Mouse (Mus musculus): ENCODE measurements around the gene Cox7a1.
"Not testable (repeated sequence)": the region's sequence is repeated elsewhere in the genome, so short reads cannot be mapped to it uniquely, and the experiment has no call there.

The Cox7a1 gene

DNA sequence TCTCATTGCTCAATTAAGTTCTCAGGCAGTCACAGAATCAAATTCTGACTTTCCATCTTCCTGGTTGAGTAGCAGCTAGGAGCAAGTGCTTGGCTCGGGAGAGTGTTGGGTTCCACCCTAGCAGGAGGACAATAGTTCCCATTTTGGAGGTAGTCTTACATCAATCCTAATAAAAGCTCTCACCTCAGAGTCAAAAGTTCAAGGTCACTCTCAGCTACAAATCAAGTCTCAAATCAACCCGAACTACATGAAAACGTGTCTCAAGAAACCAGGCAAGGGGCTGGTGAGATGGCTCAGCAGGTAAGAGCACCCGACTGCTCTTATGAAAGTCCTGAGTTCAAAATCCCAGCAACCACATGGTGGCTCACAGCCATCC, 5.2 kb downstream of the Cox7a1 start:
- intact Hi-C loops (cut with DNase I): no loop called here

DNA sequence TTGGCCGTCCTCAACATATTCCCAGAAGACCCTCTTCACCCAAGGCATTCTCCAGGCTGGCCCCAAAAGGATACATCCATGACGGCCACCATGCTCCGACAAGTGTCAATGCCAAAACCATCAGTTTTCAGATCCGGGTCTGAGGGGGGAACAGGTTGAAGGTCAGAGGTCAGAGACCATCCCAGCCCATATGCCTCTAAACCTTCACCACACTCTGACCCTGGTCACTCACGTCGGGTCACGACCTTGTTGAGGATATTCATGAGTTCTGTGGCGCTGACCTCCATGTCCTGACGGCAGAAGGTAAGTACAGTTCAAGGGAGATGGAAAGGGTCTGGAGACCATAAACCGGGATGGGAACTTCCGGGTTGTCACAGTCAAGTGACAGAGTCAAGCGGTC, 8.1 kb downstream of the Cox7a1 start:
- intact Hi-C loops (cut with DNase I): no loop called here

DNA sequence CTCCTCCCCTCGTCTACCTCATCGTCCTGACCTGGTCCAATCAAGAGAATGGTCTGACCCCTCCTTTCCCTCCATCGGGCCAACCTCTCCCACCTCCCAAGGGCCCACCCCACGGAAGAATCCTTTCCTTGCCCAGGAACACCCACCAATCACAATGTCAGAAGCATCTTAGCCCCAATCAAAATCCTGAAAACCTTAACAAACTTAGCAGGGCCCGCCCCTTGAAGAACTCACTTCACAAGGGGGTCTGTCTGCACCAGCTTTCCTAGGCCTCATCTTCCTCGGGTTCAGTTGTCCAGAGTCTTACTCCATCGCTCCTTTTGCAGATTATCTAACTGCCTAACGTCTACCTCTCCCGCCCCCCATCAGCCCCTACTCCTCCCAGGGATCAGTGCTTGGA, 9.1 kb downstream of the Cox7a1 start:
- intact Hi-C loops (cut with DNase I): no loop called here

DNA sequence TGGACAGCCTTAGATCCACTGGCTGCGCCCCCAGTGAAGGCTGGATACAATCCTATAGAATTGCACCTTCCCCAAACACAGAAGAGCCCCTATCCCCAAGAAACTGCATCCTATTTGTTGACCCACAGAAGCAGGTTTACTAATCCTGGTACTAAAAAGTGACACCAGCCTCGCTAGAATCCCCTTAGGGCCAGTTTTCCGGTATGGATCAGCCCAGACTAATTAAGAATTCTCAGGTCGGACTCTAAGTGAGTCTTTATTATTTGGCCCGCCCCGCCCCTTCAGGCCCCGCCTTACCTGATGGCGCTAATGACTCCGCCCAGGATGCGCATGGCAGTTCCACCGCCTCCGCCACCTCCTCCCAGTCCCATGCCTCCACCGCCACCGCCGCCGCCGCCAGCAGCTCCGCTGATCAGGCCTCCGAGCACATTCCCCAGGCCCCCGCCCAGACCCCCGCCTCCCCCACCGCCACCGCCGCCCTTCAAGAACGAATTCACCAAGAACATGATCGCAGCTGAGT, 9.7 kb downstream of the Cox7a1 start:
- intact Hi-C loops (cut with DNase I): no loop called here

DNA sequence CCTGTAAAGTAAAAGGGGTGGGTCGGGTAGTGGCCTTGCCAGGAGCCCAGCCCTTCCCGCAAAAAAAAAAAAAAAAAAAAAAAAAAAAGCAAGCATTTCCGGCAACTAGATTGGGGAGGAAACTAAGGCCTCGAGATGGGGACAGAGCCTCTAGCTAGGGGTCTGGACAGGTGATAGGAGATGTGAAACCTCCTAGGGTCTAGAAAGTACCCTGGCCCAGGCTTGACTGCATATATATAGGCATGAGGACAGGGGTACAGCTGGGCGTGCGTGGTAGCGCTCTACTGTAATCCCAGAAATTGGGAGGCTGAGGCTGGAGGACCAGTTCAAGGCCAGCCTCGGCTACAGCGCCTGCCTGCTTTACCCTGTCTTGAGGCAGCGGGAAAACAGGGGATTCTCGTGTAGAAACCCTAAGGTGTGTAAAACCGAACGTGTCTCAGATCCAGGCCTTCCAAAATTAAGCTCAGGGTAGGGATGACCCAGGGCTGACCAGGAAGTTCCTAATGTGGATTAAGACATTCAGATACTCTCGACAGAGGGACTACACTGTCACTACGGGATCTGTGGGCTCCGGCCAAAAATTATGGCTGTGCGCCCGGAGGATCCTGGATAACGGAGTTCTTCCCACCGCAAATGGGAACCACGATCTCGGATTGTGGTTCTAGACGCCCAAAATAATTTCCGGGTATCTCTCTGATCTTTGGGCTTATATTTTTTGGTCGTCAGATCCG, 10.3 kb downstream of the Cox7a1 start:
- intact Hi-C loops (cut with DNase I): no loop called here

DNA sequence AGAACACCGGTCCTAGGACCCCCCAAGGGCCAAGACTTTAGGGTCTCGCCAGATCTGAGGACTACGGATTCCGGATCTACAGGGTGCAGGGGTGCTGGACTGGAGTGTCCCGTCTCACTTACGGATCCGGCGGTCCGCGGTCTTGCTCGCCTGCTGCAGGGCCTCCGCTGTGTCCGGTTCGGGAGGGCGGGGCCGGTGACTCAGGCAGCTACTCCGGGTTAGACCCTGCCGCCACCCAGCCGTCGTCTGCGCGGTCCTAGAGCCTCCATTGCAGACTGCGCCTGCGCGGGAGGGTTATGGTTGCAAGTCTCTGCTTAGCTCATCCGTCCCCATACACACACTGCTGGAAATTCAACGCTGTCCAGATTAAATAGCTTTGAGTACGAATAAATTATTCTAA, 10.9 kb downstream of the Cox7a1 start:
- intact Hi-C loops (cut with DNase I): no loop called here

DNA sequence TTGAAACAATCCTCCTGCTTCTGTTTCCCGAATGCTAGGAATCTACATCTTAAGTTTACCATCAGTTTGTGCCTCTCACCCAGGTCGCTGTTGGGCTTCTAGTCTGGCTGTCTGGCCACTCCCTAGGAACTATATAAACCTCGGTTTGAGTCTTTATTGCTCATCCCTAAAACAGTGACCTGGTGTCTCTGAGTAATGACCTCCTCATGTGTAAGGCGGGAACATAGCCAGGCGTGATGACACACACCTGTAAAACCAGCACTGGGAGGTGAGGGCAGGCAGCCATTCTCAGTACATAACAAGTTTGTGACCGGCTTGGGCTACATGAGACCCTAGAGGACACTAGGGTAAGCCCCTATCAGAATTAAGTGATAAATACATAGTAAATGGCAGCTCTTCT, 11.5 kb downstream of the Cox7a1 start:
- intact Hi-C loops (cut with DNase I): no loop called here

DNA sequence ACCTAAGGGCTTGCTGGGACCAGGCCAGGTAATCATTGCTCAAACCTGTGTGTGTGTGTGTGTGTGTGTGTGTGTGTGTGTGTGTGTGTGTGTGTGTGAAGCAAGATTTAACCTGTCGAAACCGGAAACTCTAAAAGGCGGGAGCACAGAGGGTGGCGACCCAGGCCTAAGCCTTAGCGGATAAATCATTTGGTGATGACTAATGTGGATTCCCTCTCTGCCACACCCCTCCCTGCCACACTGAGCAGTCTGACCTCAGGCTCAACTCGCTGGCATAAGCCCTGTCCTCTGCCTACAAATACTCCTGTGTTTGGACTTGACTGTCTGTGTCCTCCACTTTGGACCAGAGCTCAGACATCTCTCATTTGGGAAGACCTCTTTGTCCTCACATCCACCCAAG, 12.2 kb downstream of the Cox7a1 start:
- intact Hi-C loops (cut with DNase I): no loop called here

DNA sequence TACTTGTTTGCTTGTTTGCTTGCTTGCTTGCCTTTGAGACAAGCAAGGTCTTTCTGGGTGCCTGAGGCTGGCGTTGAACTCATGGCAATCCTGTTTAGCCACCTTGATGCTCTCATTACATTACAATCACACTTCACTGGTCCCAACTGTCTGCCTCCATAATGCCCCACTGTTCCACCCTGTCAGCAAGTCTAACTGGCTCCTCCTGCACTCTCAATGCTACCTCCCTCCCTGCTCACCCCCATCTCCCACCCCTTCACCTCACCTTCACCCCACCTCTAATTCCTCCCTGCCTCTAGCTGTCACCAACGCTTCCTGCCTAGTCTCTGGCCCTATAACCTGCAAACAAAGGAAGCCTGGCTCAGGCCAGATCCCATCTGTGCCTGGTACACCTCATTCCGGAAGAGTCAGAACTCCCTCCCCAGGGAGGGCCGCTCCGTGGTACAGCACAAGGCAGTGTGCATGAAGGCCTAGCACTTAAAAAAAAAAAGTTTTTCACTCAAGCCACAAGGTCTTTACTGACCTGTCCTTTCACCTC, 13.7 kb downstream of the Cox7a1 start:
- intact Hi-C loops (cut with DNase I): no loop called here

DNA sequence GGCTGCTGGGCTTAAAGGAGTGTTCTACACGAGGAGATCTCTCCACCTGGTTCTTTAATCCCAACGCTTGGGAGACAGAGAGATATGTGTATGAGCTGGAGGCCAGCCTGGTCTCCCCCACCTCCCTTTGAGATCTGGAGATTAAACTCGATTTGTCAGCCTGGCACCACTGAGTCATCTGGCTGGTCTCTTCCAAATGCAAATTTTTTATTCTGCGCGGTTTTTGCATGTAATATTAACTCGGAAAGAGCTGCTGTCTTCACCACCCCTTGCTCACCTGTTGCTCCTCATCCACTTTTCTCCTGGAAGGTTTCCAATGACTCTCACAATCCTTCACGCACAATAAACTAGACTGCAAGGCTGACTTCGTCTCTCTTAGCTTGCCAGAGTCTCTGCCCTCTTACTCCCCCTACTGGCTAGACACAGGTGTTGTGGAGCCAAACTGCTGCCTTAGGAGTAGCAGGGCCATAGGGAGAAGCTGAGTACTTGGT, 14.6 kb downstream of the Cox7a1 start, which contains the start of gene Capns1:
TSS of gene Capns1 (minus strand) at position 331 of the 491 bp plus-strand sequence.
- intact Hi-C loops (cut with DNase I): no loop called here

DNA sequence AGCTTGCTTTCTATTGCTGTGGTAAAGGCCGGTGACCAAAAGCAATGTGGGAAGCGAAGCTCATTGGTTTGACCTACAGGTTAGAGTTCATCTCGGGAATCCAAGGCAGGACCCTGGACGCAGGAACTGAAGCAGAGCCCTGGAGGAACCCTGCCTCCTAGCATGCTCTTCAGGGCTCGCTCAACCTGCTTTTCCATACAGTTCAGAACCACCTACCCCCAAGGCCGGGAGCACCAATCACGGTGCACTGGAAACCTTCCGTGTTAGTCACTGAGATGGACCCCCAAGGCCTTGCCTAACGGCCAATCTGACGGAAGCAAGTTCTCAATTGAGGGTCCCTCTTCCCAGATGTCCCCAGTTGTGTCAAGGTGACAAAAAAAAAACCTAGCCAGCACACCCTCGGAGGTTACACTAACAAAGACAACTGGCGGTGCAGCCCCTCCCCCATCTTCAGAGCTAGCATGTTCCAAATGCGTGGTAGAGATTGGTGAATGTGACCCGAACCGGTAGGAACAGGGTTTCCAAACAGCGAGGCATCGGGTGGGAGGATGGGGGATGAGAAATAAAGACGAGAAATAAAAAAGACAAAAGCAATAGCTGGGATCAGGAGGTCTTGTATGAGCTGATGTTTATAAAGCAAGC, 15.7 kb downstream of the Cox7a1 start:
- intact Hi-C loops (cut with DNase I): no loop called here

DNA sequence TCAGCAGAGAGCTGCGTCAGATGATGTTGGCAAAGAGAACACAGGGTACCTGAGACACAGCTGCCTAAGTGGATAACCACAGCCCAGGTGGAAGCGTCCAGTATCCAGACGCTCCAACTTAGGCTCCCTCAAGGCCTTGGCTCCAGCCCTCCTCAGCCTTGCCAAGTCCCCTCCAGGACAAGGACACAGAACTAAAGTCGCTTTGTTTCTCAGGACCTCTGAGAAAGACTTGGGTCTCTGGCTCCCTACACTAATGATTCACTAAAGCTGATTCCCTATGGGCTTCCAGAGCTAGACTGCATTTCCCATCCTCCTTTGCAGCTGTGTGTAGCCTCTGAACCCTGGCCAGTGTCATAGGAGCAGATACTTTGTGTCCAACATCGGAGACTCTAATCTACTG, 16.3 kb downstream of the Cox7a1 start:
- intact Hi-C loops (cut with DNase I): no loop called here

DNA sequence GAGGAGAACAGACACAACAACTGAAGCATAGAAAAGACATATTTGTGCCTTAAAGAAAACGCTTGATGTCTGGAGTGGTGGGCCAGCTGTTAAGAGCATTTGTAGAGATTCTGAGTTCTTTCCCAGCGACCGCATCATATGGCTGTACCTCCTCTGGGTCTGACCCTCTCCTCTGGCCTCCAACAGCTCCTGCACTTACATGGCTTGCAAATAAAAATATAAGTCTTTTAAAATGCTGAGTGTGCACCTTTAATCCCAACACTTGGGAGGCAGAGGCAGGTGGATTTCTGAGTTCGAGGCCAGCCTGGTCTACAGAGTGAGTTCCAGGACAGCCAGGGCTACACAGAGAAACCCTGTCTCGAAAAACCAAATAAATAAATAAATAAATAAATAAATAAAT, 16.7 kb downstream of the Cox7a1 start:
- intact Hi-C loops (cut with DNase I): not testable (repeated sequence)

DNA sequence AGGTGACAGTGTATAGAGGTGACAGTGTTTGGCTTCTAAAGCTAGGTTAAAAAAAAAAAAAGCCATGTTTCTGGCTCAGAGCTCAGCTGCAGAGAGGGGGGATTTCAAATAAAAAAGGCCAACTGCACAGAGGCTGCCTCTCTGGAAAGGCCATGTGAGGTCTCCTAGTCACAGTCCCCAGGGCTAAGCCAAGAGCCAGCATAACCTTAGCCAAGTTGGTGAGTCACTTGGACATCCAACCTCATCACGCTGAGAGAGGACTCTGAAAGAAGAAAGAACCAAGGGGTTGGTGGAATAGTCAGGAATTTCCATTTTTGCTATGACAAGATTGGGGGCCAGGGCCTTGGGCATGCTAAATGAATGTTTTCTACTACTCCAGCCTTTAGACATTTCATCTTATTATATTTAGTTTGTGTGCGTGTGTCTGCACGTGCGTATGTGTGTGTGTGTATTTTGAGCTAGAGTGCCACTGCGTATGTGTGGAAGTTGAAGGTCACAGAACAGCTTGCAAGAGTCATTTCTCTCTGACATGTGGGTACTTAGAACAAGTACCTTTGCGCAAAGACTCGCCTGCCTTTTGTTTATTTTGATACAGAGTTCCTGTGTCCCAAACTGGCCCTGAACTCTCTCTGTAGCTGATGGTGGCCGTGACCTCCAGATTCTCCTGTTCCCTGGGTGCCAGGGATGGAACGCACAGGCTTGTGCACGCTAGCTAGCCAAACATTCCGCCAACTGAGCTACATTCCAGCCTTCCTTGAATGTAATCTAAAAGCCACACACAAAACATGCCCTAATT, 19.1 kb downstream of the Cox7a1 start:
- intact Hi-C loops (cut with DNase I): no loop called here

DNA sequence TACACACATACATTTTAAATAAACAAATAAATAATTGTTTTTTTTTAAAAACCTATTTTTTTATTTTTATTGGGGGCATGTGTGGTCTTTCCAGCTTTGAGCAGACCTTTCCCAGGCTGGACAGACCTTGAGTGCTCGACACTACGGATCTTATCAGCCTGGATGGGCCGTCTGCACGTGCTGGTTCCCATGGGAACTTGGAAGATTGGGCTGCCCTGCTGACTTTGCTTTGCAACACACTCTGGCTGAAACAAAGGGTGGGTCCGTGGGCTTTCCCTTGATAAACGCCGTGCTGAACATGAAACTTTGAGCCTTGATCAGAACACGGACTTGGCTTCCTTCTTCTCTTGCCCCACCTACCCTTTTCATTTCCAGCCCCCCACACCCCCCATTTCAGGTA, 20.4 kb downstream of the Cox7a1 start:
- intact Hi-C loops (cut with DNase I): loop anchor here (2.0 kb wide), 1 partner anchor 24 kb away; no protein-coding TSS in a partner anchor

DNA sequence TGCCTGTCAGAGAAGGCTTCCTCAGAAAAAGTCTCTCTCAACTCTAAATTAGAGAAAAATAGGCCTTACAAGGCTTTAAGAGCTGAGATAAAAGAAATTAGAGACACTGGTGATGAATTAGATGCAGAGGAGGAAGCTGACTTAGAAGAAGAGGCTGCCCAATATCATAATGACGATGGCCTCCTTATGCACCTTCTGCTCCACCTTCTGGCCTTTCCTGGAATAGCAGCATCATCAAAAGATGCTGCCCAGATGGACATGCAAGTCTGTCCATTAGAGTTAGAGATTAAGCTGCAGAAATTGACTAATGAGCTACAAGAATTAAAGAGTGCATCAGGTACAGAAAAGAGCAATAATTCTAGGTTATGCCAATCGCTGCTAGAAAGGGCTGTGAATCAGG, 21.4 kb downstream of the Cox7a1 start:
- intact Hi-C loops (cut with DNase I): loop anchor here (2.0 kb wide), 1 partner anchor 25 kb away; no protein-coding TSS in a partner anchor

DNA sequence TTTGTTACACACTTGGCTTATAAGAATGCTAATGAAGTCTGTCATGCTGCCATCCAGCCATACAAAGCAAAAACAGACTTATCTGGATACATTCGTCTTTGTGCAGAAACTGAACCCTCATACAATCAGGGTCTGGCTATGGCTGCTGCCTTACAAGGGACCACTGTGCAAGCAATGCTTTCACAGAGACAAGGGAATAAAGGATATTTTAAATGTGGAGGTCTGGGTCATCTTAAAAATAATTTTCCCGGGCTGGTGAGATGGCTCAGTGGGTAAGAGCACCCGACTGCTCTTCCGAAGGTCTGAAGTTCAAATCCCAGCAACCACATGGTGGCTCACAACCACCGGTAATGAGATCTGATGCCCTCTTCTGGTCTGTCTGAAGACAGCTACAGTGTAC, 22.4 kb downstream of the Cox7a1 start:
- intact Hi-C loops (cut with DNase I): not testable (repeated sequence)

DNA sequence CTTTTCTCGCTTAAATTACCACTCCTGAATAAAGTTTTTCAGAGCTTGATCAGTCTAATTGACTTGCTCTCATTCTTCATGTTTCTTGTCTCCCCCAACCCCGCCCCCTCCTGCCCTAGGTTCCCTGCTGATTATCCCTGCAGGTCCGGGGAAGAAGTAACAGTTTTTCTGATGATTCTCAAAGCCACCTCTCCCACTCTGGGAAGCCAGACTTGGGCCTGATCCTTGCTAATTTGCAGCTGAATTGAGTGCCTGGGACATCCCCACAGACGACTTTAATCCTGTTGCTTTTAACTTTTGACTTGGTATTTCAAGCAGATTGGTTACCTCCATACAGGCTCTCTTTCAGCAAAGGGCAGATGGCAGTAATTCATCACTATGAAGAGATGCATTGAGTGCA, 27.1 kb downstream of the Cox7a1 start:
- intact Hi-C loops (cut with DNase I): no loop called here

DNA sequence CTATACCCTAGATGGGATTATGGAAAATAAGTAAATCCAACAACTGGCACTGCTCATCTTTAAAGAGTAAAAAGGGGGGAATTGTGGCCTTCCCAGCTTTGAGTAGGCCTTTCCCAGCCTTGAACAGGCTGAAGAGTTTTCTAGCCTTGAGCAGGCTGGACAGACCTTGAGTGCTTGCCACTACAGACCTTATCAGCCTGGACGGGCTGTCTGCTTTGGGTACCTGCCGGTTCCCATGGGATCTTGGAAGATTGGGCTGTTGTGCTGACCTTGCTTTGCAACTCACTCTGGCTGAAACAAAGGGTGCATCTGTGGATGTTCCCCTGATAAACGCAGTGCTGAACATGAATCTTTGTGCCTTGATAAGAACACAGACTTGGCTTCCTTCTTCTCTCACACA, 29.9 kb downstream of the Cox7a1 start:
- intact Hi-C loops (cut with DNase I): no loop called here

DNA sequence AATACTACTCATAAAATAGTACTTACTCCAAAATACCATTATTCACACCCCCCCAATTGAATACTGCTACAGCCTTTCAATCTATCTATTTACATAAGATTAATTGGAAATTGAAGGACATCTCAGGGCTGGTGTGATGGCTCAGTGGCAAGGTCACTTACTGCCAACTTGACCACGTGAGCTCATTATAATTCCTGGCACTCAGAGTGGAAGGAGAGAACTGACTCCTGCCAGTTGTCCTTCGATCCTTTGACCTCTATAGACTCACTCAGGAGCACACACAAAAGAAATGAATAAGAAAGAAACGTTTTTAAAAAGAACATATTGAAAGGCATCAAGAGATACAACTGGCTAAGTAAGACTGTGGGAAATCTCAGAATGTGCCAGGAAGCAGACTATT, 31.9 kb downstream of the Cox7a1 start:
- intact Hi-C loops (cut with DNase I): loop anchor here (5.0 kb wide), 1 partner anchor 34 kb away; the partner anchor contains the start of gene Cox7a1

DNA sequence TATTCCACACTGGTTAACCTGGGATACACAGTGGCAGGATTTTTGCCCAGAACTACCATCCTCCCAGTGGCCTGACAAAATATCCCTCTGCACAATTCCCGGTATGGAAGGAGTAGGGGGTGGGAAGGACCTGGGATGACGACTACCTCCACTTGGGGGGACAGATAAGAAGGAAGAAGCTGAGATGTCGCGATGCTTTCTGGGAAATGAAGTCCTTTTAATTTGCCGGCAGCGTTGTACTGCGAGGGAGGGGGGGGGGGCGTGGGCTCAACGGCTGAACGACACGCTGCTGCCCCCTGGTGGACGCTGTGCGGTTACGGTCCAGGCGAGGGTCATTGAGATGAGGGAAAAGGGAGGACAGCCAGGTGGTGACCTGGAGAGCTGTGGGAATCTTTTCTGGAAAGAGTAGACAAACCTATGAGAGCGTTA, 32.8 kb downstream of the Cox7a1 start:
- intact Hi-C loops (cut with DNase I): loop anchor here (5.0 kb wide), 1 partner anchor 34 kb away; the partner anchor contains the start of gene Cox7a1

All from adrenal gland (tissue).